Mouse (Mus musculus): Measurements from ENCODE around the gene Znhit6. TPM values are rescaled to one million over a fixed set of nuclear protein-coding genes. Genes with fewer than 3 reads are reported as not detected.

Gene Znhit6
- 11.7 and 13.8 TPM in 2 replicates for polyA plus RNA-seq (2012; rRNA removed)

DNA sequence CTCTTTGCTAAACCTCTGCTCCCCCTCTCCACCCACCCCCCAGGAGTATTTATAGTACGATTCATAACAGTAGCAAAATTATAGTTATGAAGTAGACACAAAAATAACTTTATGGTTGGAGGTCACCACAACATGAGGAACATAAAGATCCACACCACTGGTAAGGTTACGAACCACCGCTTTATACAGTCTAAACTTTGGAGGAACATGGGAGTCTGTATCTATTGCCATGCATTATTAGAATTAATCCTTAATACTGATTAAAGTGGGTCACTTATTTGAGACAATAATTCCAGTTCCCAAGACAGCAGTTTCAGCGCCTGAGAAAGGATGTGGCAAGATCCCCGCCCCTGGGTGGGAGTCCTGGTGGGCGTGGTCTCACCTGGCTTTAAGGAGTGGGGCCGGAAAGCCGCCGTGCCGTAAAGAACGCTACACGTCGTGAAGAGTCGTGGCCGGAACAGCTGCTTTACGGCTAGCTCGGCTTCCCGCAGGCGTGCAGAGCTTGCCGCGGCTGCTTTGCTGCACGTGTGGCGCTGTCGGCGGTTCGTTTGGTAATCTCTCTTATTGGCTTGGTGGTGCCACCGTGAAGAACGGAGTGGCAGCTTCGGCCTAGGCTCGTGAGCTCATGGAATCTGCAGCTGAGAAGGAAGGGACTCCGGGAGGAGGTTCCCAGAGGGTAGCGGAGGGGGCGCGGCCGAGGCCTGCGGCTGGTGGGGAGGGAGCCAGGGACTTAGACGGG lies at the start of gene Znhit6:
Znhit6 (plus strand) TSS at position 463 of the 739 bp plus-strand sequence.
- H3K4me1 ChIP-seq (ENCODE audit: control insufficient read depth, insufficient read depth, low read length), result peaks cover 2% of the 10 kb centered on the region; the same call in 1 of the 2 replicates
- TF ChIP-seq POLR2A (IDR thresholded peaks at IDR 0.05; ENCODE audit: extremely low read depth, insufficient read depth, low read length) (peak; percentile 59; the same call in 1 of the 2 replicates), CTCF (IDR thresholded peaks at IDR 0.05; ENCODE audit: extremely low read depth, insufficient read depth, low read length) (no peak)
- no peak within 1 kb of the TSS for H3K27ac ChIP-seq (ENCODE audit: insufficient read depth, low read length)
- H3K4me3 ChIP-seq (ENCODE audit: insufficient read depth, low read length), result peak within 1 kb of the TSS; percentile 57

- Histone ChIP-seq H3K4me3 (ENCODE audit: insufficient read depth, low read length) (no peak overlapping the region), H3K4me1 (ENCODE audit: control insufficient read depth, insufficient read depth, low read length) (no peaks in the 10 kb centered on the region; the same call in 1 of the 2 replicates), H3K27ac (ENCODE audit: insufficient read depth, low read length) (no peak overlapping the region)
- TF ChIP-seq CTCF (IDR thresholded peaks at IDR 0.05; ENCODE audit: extremely low read depth, insufficient read depth, low read length), result no peak
- TF ChIP-seq POLR2A (IDR thresholded peaks at IDR 0.05; ENCODE audit: extremely low read depth, insufficient read depth, low read length), result no peak
These were observed 38.1 kb upstream of the Znhit6 start for GRCm38 (mm10) chr3:145537870-145538269.

DNA sequence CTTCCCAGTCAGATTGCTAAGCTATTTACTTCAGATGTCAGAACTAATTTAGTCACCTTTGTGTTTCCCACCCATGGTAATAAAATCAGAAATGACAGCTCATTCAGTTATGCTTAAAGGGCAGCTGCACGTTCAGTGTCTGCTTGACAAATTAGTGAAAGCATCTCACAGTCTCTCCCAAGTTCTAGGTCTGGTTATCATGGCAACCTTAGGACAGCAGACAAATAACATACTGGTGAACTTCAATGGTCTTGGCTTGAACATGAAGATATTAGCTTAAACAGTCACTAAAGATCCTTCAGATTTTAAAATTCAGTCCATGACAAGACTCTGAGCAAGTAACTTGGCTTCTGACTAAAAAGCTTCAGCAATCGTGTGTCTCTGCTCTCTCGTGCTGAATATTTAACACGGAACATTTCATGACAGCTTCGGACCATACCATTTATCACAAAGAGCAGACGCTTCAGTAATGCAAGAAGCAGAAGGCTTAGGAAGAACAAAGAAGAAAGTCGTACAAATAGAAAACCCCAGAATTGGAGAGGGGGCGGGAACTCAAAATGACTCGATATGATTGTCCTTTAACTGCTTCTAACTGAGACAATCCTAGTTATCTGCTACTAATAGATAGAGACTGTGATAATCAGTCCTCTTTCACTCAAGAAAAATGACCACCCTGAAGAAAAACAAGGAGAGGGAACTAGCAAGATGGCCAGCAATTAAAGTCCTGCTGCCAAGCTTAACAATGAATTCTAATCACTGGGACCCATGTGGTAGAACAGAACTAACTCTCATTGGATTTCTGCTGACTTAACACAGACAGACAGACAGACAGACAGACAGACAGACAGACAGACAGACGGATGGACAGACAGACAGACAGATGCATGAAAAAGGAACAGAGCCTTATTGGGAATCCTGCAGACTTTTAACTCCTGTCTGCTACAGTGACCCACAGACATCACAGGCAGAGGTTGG lies 27.3 kb upstream of the Znhit6 start:
- Histone ChIP-seq H3K27ac (ENCODE audit: insufficient read depth, low read length) (no peak overlapping the region), H3K4me1 (ENCODE audit: control insufficient read depth, insufficient read depth, low read length) (no peaks in the 10 kb centered on the region), H3K4me3 (ENCODE audit: insufficient read depth, low read length) (no peak overlapping the region)
- TF ChIP-seq CTCF (IDR thresholded peaks at IDR 0.05; ENCODE audit: extremely low read depth, insufficient read depth, low read length) (no peak), POLR2A (IDR thresholded peaks at IDR 0.05; ENCODE audit: extremely low read depth, insufficient read depth, low read length) (no peak)

DNA sequence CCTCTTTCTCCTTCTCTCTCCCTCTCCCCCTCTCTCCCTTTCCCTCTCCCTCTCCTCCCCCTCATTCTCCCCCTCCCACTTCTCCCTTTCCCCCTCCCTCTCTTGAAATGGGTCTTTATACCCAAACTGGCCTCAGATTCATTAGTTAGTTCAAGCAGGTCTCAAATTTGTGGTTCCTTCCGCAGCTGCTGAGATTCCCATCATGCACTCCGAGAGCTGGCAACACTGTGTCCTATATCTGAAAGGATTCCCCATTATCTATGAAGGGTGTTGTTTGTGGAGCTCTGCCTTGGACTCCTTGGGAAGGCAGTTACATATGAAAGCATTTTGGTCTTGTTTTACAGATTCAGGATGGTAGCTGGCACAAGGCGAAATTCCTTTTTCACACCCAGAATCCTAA lies 25.8 kb upstream of the Znhit6 start:
- TF ChIP-seq POLR2A (IDR thresholded peaks at IDR 0.05; ENCODE audit: extremely low read depth, insufficient read depth, low read length), result no peak
- TF ChIP-seq CTCF (IDR thresholded peaks at IDR 0.05; ENCODE audit: extremely low read depth, insufficient read depth, low read length), result no peak
- Histone ChIP-seq H3K4me1 (ENCODE audit: control insufficient read depth, insufficient read depth, low read length) (no peaks in the 10 kb centered on the region), H3K27ac (ENCODE audit: insufficient read depth, low read length) (no peak overlapping the region), H3K4me3 (ENCODE audit: insufficient read depth, low read length) (no peak overlapping the region)

DNA sequence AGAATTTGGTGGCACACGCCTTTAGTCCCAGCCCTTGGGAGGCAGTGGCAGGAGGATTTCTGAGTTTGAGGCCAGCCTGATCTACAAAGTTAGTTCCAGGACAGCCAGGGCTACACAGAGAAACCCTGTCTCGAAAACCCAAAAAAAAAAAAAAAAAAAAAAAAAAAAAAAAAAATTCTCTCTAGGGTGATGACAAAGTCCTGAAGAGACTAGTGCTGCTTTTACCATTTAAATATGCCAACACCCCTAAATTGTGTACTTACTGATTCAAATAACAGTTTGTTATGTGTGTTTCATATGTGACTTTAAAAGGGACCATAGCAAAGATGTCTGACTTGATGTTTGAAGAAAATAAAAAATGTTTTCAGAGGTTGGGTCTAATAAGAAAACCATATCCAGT lies 21.6 kb upstream of the Znhit6 start:
- no peak overlapping the region for H3K27ac ChIP-seq (ENCODE audit: insufficient read depth, low read length)
- TF ChIP-seq POLR2A (IDR thresholded peaks at IDR 0.05; ENCODE audit: extremely low read depth, insufficient read depth, low read length) (no peak), CTCF (IDR thresholded peaks at IDR 0.05; ENCODE audit: extremely low read depth, insufficient read depth, low read length) (no peak)
- no peaks in the 10 kb centered on the region for H3K4me1 ChIP-seq (ENCODE audit: control insufficient read depth, insufficient read depth, low read length)
- H3K4me3 ChIP-seq (ENCODE audit: insufficient read depth, low read length), result no peak overlapping the region

DNA sequence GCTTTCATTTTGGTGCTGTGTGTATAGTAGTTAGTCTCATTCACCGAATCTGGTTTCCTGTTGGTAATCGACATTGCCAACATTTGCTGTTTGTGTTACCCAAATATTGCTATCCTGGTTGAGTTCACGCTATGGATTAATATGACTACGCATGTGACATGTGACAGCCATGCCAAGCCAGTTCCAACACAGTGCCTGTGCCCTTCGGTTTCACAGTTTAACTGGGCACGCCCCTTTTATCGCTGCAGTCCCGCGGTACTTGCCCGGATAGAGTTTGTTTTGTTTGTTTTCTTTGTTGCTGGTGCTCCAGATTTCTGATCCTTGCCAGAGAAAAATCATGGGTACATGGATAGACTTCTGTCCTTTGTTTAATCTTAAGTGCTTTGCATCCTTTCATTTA lies 19.8 kb upstream of the Znhit6 start:
- H3K4me1 ChIP-seq (ENCODE audit: control insufficient read depth, insufficient read depth, low read length), result no peaks in the 10 kb centered on the region
- H3K4me3 ChIP-seq (ENCODE audit: insufficient read depth, low read length), result no peak overlapping the region
- TF ChIP-seq CTCF (IDR thresholded peaks at IDR 0.05; ENCODE audit: extremely low read depth, insufficient read depth, low read length) (no peak), POLR2A (IDR thresholded peaks at IDR 0.05; ENCODE audit: extremely low read depth, insufficient read depth, low read length) (no peak)
- H3K27ac ChIP-seq (ENCODE audit: insufficient read depth, low read length), result no peak overlapping the region

DNA sequence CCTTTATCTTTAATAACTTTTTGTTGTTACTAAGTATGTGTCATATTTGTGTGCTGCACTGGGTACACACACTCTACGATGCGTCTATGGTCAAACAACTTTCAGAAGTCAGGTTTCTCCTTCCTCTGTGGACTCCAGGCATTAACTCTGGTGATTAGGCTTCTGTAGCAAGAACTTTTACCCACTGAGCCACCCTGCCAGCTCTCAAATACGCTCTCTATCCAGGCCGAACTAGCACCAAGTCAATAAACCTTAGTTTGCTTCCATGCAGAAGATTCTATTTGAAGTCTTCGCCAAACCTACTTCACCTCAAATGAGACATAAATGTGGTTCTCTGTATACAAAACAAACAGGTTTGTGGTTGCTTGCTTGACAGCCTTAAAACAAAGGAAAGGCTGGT lies 16.3 kb upstream of the Znhit6 start:
- TF ChIP-seq POLR2A (IDR thresholded peaks at IDR 0.05; ENCODE audit: extremely low read depth, insufficient read depth, low read length), result no peak
- no peak for TF ChIP-seq CTCF (IDR thresholded peaks at IDR 0.05; ENCODE audit: extremely low read depth, insufficient read depth, low read length)
- no peaks in the 10 kb centered on the region for H3K4me1 ChIP-seq (ENCODE audit: control insufficient read depth, insufficient read depth, low read length)
- H3K27ac ChIP-seq (ENCODE audit: insufficient read depth, low read length), result no peak overlapping the region

DNA sequence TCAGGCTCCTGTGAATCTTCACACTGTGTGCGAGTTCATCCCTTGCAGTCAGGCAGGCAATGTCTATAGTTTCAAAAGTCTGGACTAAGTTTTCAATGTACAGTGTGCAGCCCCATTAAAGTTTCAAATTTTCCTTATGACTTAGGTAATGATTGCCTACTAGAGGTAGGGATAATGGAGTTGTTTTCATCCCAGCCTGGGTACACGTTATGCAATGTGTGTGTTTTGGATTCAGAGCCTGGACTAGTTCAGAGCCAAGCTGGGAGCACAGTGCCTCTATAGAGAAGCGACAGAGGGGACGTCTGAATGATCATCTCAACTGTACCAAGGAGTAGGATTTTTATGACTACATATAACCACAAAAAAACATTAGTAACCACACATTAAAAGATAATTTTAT lies 15.9 kb upstream of the Znhit6 start:
- H3K27ac ChIP-seq (ENCODE audit: insufficient read depth, low read length), result no peak overlapping the region
- no peak overlapping the region for H3K4me3 ChIP-seq (ENCODE audit: insufficient read depth, low read length)
- no peaks in the 10 kb centered on the region for H3K4me1 ChIP-seq (ENCODE audit: control insufficient read depth, insufficient read depth, low read length)
- no peak for TF ChIP-seq CTCF (IDR thresholded peaks at IDR 0.05; ENCODE audit: extremely low read depth, insufficient read depth, low read length)
- no peak for TF ChIP-seq POLR2A (IDR thresholded peaks at IDR 0.05; ENCODE audit: extremely low read depth, insufficient read depth, low read length)

More for the DNA sequence above, 16.3 kb upstream of the Znhit6 start:
- H3K4me3 ChIP-seq (ENCODE audit: insufficient read depth, low read length), result no peak overlapping the region

GRCm38 (mm10) chr3:145574468-145574867 lies 1.5 kb upstream of the Znhit6 start:
- TF ChIP-seq POLR2A (IDR thresholded peaks at IDR 0.05; ENCODE audit: extremely low read depth, insufficient read depth, low read length) (no peak), CTCF (IDR thresholded peaks at IDR 0.05; ENCODE audit: extremely low read depth, insufficient read depth, low read length) (no peak)
- H3K4me3 ChIP-seq (ENCODE audit: insufficient read depth, low read length), result no peak overlapping the region
- H3K27ac ChIP-seq (ENCODE audit: insufficient read depth, low read length), result no peak overlapping the region
- H3K4me1 ChIP-seq (ENCODE audit: control insufficient read depth, insufficient read depth, low read length), result peaks cover 2% of the 10 kb centered on the region; the same call in 1 of the 2 replicates
